Mouse (Mus musculus): ENCODE measurements at regions not wholly inside any gene's neighbourhood (a gene's known extent, or its start where the extent isn't known, plus 50 kb on each side); places are given as distances from the start of the nearest gene placed in this dataset.

DNA sequence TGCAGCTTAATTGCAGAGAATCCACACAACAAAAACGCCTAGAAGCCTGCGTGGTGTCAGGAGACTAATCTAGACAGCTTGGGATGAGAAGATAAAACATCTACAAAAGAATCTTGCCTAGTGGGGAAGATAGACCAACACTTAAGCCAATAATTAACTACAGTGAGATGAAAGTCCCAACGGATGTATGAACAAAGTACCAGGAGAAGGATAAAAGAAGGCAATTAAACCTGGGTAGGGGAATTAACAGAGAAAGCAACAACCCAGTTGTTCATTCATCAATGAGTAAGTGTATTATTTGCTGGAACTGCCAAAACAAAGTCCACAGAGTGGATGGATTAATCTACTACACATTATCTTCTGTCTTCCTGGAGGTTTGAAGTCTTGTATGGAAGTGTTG, 99.8 kb downstream of the Olfm4 start:
- DNase-seq (ENCODE audit: low read depth), result no peak

DNA sequence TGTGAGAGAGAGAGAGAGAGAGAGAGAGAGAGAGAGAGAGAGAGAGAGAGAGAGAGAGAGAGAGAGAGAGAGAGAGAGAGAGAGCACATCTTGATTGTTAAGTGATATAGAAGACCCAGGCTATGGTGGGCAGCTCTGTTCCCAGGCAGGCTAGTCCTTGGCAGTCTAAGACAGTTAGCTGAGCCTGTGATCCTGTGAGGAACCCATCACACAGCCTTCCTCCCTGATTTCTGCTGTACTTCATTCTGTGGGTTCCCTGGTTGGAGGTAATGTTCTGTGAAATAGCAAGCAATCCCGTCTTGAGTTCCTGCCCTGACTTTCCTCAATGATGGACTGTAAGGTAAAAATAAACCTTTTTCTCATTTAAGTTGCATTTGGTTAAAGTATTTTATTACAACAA, 113.4 kb downstream of the Olfm4 start:
- DNase-seq (ENCODE audit: low read depth), result no peak

DNA sequence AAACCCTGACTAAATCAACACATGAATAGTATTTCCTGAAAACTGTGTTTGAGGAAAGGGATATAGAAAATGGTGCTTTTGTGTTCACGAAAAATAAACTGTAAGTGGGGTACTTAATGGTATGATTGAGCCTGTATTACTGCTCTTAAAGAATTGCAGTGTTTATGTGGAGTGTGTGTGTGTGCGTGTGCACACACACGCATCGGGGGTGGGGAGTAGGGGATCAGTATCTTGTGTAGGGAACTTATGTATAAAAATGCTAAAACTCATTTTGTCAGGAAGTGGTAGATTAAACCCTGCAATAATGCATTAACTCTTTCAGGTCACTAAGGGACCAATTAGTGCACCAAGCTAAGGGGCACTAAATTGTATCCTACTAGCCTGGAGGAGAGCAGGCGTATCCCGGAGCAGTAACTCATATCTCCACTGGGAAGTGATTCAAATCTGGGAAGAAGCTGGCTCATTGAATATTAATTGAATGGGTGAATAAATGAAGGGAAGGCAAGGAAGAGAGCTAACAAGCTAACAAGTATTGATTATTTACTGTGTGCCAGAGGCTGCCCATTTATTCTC, 129.3 kb downstream of the Olfm4 start:
- no peak for DNase-seq (ENCODE audit: low read depth)

DNA sequence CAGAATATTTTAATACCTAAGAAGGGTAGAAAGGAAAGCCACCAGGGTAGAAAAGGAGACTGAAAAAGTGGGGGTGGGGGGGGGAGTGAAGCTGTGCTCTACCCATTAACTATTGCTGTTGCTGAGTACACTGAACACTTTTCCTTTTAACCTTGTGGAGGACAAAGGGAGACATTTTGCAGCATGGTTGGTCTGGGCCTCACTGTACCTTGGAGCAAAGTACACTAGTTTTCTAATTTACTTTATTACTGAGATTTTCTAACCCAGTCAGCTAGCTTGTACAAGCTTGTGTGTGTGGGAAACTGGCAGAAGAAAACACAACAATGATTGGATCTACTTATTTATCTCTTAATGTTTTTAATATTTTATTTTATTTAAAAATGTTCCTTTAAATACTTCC, 130.4 kb downstream of the Olfm4 start:
- DNase-seq (ENCODE audit: low read depth), result no peak

DNA sequence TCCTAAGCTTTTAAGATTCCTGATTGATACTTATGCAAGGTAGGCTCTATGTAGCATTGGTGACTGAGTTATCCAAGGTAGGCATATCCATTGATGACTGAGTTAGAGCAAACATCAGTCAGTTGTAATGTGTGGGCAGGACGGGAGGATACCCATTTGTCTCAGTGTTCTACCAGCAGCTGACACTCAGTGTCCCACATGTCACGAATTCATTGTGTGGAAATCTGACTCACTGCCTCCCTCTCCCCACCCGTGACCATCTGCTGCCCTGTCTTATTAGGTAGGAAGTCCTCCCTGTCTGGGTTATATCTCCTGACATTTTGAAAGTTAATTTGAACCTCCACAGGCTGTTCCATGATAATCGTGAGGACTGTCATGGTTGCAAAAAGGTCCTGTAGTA, 141.3 kb downstream of the Olfm4 start:
- DNase-seq (ENCODE audit: low read depth), result no peak

DNA sequence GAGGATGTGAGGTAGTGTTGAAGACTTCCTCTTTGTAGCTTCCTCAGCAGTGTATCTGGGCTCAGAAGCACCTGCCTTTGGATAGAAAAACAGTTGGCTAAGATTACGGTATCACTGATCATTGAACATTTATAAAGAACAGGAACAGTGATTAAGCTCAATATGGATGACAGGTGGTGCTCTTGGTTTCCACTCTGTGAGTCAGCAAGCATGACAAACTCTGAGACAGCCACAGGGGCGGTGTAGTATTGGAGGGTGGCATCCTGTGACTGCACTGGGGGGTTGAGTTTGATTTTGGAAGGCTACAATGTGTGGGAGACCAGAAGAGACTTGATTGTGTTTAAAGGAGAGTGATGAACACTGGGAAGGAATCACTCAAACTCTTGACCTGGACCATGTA, 144.3 kb downstream of the Olfm4 start:
- DNase-seq (ENCODE audit: low read depth), result no peak

DNA sequence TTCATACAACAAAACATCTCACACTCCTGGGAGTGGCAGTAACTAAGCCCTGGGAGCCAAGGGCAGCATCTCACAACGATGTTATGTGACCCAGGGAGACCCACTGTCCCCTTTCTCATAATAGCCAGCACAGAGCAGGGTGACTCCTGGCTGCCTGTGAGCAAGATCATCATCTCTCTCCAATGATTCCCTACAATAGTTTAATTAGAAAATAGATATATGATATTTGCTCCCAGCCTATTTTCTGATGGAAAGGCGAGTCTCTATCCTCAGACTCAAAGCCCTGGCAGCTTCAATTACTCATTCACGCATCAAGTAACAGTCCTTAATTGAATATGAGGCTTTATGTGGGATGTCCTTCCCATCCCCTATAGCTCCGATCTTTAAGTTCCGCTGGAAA, 153.7 kb downstream of the Olfm4 start:
- DNase-seq (ENCODE audit: low read depth), result no peak

DNA sequence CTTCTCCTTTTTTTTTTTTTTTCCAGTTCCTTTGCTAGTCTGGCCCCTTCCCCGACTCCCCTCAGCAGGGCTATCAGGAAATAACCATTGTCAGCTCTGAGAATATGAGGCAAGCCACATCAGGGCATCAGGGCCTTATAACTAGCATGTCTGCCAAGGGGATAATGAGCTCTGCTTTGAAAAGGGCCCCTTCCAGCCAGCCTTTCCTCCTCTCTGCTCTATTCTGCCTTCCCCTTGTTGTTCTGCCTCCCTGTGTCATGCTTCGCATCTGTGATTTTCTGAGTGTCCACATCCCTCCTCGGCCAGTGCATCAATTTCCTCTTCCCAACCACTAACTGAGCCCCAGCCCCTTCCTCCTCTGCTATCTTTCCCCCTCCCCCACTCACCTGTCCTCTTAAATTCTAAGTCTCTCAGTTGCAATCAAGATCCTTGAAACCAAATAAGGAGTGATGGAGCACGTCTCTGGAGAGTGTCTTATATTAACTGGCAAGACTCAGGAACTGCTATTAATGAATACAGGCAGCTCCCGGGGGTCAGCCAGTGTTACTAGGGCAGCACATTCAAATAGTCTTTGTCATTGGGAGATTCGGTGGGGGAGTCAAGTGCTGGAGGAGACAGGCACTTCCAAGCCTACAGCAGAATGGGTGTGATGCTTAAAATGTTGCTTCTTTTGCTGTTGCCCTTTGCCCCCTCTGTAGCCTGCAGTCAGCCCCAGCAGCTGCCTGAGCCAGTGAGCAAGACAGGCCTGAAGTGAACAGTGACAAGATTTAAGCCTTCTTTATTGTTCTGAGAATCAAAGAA, 155.3 kb downstream of the Olfm4 start:
- no peak for DNase-seq (ENCODE audit: low read depth)

DNA sequence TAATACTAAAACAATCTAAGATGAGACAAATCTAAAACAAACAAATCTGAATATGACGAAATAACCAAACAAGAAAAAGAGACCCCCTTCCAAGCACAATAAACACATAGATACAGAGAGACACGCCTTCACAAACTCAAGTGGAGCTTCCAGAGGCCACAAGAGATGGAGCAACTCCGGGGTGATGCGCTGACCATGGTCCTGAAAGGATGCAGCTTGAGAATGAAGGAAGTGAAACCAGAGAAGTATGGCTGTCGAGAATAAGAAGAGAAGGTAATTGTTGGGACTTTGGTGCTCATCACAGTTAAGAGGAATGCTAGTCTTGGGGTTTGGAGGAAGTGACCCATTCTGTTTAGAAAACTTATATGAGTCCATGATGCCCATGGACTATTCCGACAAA, 173.1 kb downstream of the Olfm4 start:
- DNase-seq (ENCODE audit: low read depth), result peak; percentile 24

DNA sequence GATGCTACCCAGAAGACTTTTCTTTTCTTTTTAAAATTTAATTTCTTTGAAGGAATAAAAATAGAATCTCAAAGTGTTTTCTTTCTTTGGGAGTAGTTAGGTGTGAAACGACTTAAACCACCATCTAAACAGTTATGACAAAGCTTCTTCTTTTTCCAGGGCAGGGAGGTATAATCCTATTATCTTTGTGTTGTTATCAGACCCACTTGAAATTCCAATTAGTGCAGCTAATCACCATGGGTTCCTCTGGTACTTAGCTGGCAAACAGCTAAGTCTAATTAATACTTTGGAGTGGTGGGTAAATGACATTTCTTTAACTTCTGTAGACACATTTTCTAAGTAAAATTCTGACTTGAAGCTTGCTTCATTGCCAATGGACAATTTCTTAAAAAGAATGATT, 185.3 kb downstream of the Olfm4 start:
- DNase-seq (ENCODE audit: low read depth), result no peak

DNA sequence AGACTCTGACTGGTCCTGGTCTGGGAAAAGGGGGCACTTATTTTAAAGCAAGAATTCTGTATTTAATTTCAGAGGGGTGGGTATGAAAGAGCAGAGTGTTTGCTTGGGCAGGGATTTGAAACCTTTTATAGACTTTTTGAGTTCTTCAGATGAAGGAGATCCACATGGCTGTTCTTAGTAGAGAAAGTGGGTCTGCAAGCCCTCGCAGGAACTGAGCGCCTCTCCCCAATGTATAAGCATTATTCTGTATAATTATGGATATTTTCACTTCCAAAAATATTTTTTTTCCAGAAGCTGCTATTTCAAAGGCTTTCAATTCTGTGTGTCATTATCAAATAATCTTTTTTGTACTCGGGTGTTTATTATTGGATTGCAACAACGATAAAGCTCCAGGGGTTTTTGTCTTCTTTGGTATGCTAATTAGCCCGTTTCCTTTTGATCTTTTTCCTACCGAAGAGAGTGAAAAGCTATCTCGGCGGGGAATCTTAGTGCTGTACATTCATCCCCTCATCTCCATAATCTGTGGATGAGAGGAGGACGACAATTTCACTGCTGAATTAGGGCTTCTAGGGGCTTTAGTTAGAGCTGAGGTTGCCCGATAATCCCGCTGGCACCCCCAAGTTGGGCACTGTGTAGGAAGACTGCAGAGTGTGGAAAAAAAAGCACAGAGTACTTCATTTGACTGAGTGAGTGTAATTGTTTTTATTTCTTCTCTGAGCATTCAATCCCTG, 186.7 kb downstream of the Olfm4 start:
- no peak for DNase-seq (ENCODE audit: low read depth)

DNA sequence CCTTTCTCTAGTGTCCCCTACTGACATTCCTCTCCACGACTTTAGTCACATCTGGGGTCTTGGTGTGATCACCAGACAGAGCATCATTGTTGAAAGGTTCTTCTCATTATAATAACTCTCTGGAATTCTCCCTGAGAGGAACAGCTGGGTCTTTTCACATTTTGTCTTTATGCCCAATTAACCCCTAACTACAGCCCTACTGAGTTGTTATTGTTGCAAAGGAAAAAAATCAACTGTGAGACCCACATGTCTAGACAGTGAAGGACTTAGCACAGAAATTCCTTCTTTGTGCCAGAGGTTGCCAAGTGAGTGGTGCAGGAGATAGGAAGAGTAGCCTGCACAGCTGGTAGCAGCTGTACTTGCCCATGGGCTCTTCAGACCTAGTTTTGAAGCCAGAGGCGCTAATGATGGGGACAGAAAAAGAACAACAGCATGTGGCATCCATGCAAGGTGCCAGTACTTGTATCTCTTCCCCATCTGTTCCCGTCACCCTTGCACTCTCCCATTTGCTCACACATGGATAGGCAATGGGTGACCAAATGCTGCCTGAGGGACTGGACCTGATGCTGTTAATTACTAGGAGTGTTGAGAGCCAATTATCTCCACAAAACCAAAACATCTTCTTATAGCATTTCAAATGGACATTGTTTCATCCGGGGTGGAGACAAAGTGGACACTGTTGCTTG, 189.1 kb downstream of the Olfm4 start:
- DNase-seq (ENCODE audit: low read depth), result no peak

DNA sequence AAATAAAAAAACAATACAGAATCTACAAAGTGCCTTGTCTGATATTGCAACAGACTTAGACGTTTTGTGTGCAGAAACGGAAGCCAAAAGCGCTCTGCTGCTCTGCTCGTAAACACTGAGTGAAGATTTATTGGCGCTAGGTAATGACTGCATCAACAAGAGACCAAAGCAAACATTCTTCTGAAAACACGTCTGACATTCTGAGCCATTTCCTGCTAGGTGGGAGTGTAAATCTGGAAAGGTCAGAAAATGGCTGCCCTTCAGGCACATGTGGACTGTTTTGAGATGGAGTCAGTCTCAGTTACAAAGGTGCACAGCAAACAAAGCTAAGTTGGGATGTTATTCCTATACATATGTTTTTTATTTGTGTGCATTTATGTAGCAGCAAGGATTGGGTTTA, 192.6 kb downstream of the Olfm4 start:
- no peak for DNase-seq (ENCODE audit: low read depth)

DNA sequence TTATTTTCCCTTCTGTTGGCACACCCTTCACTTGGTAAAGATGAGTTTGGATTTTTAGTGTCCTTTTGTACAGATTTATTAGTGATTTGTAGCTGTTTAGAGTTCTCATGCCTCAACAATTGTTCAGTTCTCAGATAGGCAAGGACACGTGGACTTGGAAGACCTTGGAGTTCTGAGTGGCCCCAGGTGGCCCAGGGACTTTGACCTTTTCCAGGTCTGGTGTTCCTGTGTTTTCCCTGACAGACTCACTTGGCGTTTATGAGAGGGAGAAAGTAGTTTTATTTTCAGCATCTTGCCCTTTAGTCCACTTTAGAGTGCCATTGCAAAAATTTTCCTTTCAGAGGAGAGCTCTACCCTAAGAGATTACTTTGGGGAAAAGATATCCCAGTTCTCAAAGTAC, 211.2 kb downstream of the Olfm4 start:
- DNase-seq (ENCODE audit: low read depth), result no peak

DNA sequence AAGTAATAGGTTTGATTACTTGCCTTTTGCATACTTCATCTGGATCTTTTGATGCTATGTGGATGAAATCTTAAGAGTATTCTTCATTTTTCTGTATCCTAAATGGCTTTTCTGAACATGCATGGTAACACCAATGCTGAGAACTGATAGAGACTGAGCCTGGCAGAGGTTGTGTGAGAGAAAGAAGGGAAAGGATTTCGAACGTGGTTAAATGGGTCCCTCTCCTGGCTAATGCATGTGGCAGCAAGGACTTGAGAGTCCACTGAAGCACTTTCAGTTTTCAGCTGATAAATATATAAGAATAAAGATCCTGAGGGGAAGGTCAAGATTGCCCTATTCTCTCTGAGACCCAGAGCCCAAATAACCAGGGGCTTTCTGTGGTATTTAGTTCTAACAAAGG, 229.0 kb downstream of the Olfm4 start:
- peak; percentile 6 for DNase-seq (ENCODE audit: low read depth)

DNA sequence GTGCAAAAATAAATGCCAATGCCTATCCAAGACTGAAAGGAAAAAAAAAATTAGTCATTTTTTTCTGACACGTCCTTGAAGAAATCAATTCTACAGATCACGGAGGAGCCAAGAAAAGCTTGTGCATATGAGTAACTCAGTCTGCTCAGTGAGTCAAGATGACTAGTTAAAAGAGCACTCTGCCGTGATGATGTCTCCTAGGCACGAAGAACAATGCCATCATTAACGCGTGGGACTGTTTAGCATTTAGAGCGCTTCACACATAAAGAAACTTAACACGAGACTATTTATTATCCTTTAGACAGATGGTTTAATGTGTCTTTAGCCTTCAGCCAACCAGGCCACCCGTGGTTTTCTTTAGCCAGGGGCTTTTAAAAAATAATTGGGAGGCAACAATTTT, 229.8 kb downstream of the Olfm4 start:
- DNase-seq (ENCODE audit: low read depth), result no peak

DNA sequence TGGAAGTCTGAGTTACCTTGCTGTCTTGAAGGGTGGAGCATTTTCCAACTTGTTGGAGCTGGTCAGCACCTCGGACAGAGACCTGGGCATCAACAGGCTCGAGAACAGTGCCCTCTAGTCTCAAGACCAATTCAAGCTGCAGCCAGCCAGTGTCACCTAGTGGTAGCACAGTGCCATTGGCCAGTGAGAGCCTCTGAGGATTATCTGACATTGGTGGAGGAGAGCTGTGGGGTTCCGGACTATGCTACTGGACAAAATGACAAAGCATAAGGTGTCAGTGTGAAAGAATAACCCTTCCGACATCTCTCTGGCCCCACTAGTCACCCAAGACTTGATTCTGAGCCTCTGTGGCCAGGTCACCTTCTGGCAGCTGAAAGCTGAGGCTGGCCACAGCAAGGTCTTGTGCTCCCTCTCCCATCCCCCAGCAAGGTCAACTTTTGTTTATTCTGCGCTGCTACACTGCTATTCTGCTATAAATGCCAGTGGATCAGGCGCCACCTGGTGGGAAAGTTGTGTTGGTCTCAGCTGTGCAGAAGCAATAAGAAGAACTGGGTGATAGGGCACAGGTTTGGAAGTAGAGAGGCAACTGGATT, 232.2 kb downstream of the Olfm4 start:
- peak; percentile 78 for DNase-seq (ENCODE audit: low read depth)

DNA sequence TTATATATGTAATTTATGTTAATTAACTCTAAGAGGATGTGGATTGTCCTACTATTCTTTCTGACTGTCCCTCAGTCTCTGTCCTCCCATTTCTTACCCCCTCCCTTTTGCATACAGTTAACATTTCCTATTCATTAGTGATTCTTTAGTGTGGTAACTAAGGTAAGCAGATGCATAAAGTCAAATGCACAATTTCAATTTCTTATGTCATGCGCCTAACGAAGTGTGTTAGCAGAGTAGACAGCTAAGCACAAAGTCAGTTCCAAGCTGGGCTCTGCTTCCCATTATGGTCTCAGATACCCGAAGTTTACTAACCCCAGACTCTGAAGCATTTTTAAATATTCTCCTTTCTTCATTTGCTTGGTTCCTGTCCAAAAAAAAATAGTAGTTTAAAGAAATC, 248.2 kb downstream of the Olfm4 start:
- no peak for DNase-seq (ENCODE audit: low read depth)

DNA sequence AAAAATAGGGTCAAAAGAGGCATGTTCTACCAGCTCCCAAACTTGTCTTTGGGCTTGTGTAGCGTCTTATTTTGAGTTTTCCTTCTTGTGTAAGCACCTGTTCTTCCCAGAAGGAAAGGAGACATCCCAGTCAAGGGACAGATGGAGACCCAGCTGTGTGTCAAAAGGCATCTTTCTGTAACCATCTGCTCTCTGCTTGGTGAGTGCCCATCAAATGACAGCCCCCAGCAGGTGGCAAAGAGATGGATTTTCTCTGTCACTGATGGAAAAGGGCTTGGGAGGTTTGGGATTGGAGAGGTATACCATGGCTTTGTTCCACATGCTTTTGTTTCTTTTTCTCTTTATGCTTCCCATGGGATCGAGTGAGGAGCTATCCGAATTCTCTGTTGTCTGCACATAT, 249.1 kb downstream of the Olfm4 start:
- DNase-seq (ENCODE audit: low read depth), result no peak

DNA sequence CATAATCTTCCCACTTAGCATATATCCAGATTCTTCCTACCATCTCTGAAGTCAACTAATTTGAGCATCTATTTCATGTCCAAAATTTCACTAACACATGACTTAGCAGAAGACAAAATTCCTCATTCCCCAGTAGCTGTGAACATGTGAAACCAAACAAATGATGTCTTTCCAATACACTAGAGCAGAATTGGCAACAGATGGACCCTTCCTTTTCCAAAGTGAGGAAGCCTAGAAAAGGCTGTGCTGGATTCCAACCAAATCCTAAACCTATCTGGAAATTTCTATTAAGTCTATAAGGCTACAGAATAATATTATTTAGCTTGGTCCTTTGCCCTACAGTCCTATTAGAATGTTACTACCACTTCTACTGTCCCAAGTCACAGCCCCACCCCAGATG, 253.3 kb downstream of the Olfm4 start:
- no peak for DNase-seq (ENCODE audit: low read depth)

DNA sequence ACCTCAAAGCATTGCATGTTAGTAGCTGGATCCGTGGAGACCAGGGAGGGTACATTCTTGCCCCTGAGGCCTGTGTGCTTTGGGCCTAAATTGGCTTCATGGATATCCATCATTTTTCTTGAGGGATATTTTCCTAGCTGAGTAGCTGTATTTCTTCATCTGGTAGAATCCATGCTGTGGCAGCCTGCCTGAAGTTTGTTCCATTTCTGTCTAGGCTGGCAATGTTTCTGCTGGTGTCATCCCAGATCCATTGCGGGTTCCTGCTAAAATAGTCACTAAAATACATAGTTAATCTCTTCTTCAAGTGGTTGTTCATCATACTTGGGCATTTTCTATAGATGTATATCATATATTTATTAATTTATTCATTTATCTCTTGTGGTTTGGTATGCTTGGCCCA, 253.7 kb downstream of the Olfm4 start:
- no peak for DNase-seq (ENCODE audit: low read depth)

DNA sequence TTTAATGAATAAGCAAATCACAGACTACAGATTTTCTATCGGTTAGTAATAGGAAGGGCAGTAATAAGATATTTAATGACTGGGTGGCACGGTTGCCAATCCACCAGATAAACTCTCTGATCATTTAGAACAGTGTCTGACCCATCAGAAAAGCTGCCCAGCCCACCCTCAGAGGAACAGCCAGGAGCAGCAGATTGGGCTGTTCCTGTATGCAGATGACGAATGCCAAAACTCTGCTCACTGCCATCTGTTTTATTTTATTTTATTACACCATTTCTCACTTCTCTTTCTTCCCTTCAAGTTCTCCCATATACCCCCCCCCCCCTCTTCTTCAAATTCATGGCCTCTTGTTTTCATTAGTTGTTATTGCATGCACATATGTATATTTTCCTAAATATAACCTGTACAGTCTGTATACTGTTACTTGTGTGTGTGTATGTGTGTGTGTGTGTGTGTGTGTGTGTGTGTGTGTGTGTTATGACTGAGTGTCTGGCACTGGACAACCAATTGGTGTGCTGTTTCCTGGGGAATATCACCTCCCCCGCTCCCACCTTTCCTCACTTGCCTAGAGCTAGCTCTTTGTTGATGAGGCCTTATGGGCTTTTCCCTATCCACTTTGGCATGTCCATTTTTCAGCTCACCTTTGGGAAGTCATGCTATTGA, 260.9 kb downstream of the Olfm4 start:
- no peak for DNase-seq (ENCODE audit: low read depth)

Data from 416B (cell line).